Mouse (Mus musculus): ENCODE results near the gene Srrt. TPM values are rescaled to one million over a fixed set of nuclear protein-coding genes. Genes with fewer than 3 reads are reported as not detected.

Gene Srrt
- total and polyA plus RNA-seq, 3 experiments, result 291 to 454 TPM; not detected in 1

DNA sequence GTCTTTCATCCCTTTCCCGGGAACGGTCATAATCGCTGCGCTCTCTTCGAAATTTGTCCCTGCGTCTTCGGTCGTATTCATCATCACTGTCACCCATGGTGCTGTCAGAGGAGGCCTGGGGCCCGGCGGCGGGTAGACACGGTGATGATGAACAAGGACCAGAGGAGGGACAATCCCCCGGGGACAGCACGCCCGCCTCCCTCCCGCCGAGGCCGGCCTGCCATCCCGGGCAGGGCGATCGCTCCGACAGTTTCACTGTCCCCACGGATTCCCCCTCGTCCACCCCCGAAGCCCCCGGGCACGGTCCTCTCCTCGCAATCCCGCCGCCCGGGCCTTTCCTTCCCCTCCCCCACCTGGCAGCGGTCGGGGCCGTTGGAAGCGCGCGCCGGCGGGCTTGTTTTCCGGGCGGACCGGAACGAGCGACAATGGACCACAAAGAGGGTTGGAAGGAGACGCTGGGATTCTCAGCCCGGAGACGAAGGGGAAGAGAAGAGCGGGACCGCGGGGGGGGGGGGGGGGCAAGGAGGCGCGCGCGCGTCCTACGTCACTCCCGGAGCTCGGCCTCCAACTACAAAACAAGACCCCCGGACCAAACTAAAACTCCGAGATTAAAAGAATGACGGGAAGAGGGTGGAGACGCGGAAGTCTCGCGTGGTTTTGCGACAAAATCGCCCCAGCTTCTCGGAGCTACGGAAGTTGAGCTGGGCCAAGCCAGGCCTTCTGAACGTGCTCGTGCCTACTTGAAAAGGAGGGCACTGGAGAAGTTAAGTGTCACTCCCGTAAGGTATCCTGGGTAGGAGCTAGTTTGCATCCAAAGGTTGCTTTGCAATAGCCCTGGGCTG lies at the start of gene Srrt (continued):
- TF ChIP-seq NELFE (IDR thresholded peaks at IDR 0.05; ENCODE audit: low read depth, low read length) (peak; percentile 94), TCF12 (IDR thresholded peaks at IDR 0.05; ENCODE audit: low read depth, low read length) (peak; percentile 14; the same call in 1 of the 2 replicates), USF1 (IDR thresholded peaks at IDR 0.05; ENCODE audit: low read depth, low read length) (no peak), POLR2AphosphoS5 (IDR thresholded peaks at IDR 0.05; ENCODE audit: borderline replicate concordance, low read depth, low read length) (no peak), RCOR1 (IDR thresholded peaks at IDR 0.05; ENCODE audit: low read depth, low read length) (0 out of 2 replicates have a peak, but pooled peaks have one; percentile 10)

DNA sequence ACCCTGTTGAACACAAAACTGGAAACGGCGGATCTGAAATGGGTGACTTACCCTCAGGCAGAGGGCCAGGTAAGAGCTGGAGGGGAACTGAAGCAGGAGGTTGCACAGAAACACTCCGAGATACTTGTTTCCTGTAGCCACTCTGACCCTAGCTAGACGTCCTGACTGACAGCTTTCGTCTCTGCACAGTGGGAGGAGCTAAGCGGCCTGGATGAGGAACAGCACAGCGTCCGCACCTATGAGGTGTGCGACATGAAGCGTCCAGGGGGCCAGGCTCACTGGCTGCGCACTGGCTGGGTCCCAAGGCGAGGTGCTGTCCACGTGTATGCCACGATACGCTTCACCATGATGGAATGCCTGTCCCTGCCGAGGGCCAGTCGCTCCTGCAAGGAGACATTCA lies 46.6 kb upstream of the Srrt start:
- TF ChIP-seq E2F4 (IDR thresholded peaks at IDR 0.05; ENCODE audit: borderline replicate concordance, low read depth, low read length) (no peak), CHD2 (IDR thresholded peaks at IDR 0.05; ENCODE audit: low read length) (no peak), RAD21 (IDR thresholded peaks at IDR 0.05; ENCODE audit: low read depth, low read length) (no peak), GABPA (IDR thresholded peaks at IDR 0.05; ENCODE audit: low read depth, low read length) (no peak), POLR2AphosphoS5 (IDR thresholded peaks at IDR 0.05; ENCODE audit: borderline replicate concordance, low read depth, low read length) (no peak), EP300 (IDR thresholded peaks at IDR 0.05; ENCODE audit: low read depth in 1 of 2, low read length in 2 of 2) (no peak), CTCF (IDR thresholded peaks at IDR 0.05 in 2 of 3, conservative IDR thresholded peaks at IDR 0.05 in 1 of 3; ENCODE audit: control insufficient read depth in 1 of 3, insufficient read depth in 1 of 3, low read depth in 2 of 3, low read length in 3 of 3, poor library complexity in 1 of 3, severe bottlenecking in 1 of 3) (no peak), NELFE (IDR thresholded peaks at IDR 0.05; ENCODE audit: low read depth, low read length) (no peak), MAX (IDR thresholded peaks at IDR 0.05; ENCODE audit: low read length) (no peak), MYB (IDR thresholded peaks at IDR 0.05; ENCODE audit: low read depth, low read length) (no peak), ZNF384 (IDR thresholded peaks at IDR 0.05; ENCODE audit: low read depth, low read length) (no peak), TCF12 (IDR thresholded peaks at IDR 0.05; ENCODE audit: low read depth, low read length) (no peak), ZKSCAN1 (IDR thresholded peaks at IDR 0.05; ENCODE audit: low read depth, low read length) (no peak)
- H3K27me3 ChIP-seq (ENCODE audit: control insufficient read depth in 1 of 2, insufficient read depth in 2 of 2, low read length in 2 of 2), result peaks cover 7 to 10% of the 10 kb centered on the region in 2 experiments
- no peak overlapping the region for H3K4me3 ChIP-seq (ENCODE audit: control insufficient read depth in 1 of 2, insufficient read depth in 1 of 2, low read depth in 2 of 2, low read length in 2 of 2)

More for the DNA sequence above, 46.6 kb upstream of the Srrt start:
- DNase-seq (ENCODE audit: low read depth, low spot score), result no peak
- no peaks in the 10 kb centered on the region for H3K4me1 ChIP-seq (ENCODE audit: control insufficient read depth in 1 of 2, insufficient read depth in 2 of 2, low read length in 2 of 2)
- no peak overlapping the region for H3K27ac ChIP-seq (ENCODE audit: control insufficient read depth, low read depth, low read length)
- H3K9me3 ChIP-seq (replicated peaks; ENCODE audit: insufficient read depth, low read length), result no peaks in the 10 kb centered on the region
- no peaks in the 10 kb centered on the region for H3K36me3 ChIP-seq (ENCODE audit: control insufficient read depth in 1 of 2, insufficient read depth in 2 of 2, low read length in 2 of 2)
- H3K9ac ChIP-seq (ENCODE audit: control insufficient read depth, low read depth, low read length, poor library complexity, severe bottlenecking), result no peak overlapping the region
- no peaks in the 10 kb centered on the region for H3K79me2 ChIP-seq (ENCODE audit: control insufficient read depth, insufficient read depth, low read length, poor library complexity)

All from MEL (cell line).